Mouse (Mus musculus): ENCODE results near the gene Zfp518a.

Zfp518a gene

GRCm38 (mm10) chr19:40894519-40895392 lies at the start of gene Zfp518a:
Gene Zfp518a (plus strand): TSS chr19:40894705.
- in situ Hi-C loops (cut with MboI, MseI), result no loop called here

GRCm38 (mm10) chr19:40844731-40845130 lies 49.8 kb upstream of the Zfp518a start:
- in situ Hi-C loops (cut with MboI, MseI), result no loop called here

DNA sequence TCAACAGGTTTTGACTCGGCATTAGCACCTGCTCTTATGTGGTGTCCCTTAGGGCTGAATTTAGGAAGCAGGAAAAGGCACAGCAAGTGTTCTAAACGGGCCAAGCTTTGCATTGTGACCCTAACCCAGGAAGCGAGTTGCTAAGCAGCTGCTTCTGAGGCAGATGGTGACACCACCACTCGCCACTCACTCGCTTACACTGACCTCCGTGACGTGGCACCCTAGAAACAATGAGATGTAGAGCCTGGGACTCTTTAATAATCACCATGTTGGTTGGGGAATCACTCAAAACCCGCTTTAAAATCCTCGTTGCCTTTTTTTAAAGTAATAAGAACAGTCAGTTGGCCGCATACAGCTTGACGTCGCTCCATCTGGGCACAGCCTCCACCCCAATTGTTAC lies 45.1 kb upstream of the Zfp518a start:
- in situ Hi-C loops (cut with MboI, MseI), result no loop called here

GRCm38 (mm10) chr19:40859555-40859954 lies 35.0 kb upstream of the Zfp518a start:
- in situ Hi-C loops (cut with MboI, MseI), result no loop called here

GRCm38 (mm10) chr19:40868284-40868683 lies 26.2 kb upstream of the Zfp518a start:
- in situ Hi-C loops (cut with MboI, MseI), result no loop called here

- in situ Hi-C loops (cut with MboI, MseI), result no loop called here
These were observed 24.9 kb upstream of the Zfp518a start for GRCm38 (mm10) chr19:40869425-40870105.

- in situ Hi-C loops (cut with MboI, MseI), result no loop called here
These were observed 21.4 kb upstream of the Zfp518a start for GRCm38 (mm10) chr19:40872955-40873665.

DNA sequence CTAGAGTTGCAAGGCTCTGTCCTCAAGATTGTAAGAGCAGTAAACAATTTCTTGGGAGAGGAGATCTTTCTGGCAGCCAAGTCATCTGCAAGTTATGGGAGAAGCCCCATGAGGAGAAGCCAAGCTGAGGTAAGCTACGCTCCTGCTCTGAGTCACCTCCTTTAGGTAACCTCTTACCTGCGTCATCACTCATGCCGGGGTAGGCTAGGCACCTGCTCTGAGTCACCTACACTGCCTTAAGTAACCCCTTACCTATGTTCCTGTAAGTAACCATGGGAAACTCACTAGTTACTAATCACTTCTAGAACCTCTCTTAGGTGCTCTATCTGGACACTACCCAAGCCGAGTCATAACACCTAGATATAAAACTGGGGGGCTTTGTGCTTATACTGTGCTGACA lies 12.8 kb upstream of the Zfp518a start:
- in situ Hi-C loops (cut with MboI, MseI), result no loop called here

- in situ Hi-C loops (cut with MboI, MseI), result no loop called here
These were observed 5.6 kb upstream of the Zfp518a start for GRCm38 (mm10) chr19:40888887-40889286.

- in situ Hi-C loops (cut with MboI, MseI), result no loop called here
These were observed 416 bp upstream of the Zfp518a start for GRCm38 (mm10) chr19:40894071-40894506.

DNA sequence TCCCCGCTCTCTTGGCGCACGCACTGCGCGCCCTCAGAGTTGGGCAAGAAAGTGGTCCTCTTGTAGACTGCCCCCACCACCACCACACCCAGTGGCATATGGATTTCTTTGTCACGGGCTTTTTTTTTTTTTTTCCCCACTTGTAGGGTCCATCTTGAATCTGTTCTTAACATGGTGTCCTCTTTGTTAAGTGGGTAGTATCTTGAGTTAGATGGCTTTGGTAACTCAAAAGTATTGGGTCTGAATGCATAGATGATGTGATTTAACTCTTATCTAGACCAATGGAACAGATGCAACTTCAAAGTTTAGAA lies 843 bp downstream of the Zfp518a start:
- in situ Hi-C loops (cut with MboI, MseI), result no loop called here

DNA sequence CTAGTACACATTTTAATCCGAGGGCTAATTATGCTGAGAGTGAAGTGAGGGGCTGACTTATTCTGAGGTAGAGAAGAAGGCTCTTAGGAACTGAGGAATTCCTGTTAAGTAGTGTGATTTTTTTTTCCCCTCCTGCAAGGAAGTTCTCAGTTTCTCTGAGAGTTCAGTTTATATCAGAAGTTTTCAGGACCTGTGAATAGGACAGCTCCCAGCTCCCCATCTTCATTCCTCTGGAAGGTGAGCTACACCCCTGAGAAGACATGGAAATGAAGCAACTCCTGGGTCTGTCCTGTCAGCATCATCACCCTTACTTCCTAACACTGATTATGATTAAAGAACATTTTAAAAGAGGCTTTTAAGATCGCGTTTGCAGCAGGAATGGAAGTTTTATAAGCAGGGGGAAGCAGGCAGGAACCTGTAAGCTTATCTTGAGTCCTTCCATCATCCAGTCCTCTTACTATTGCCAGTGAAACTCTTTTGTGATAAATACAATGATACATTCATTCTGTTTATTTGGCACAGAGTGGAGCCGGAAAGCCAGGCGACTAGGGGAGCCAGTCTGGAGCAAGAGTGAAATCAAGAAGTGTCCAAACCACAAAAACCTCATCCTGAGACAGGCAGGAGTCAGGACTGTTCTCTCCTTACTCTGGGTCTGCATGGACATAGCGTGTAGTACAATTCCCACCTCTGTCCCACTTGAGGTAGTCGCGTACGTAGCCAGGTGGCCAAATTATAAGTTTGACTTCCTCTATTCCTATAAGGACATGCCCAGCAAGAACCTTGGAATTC lies 37.3 kb downstream of the Zfp518a start:
- in situ Hi-C loops (cut with MboI, MseI), result no loop called here

DNA sequence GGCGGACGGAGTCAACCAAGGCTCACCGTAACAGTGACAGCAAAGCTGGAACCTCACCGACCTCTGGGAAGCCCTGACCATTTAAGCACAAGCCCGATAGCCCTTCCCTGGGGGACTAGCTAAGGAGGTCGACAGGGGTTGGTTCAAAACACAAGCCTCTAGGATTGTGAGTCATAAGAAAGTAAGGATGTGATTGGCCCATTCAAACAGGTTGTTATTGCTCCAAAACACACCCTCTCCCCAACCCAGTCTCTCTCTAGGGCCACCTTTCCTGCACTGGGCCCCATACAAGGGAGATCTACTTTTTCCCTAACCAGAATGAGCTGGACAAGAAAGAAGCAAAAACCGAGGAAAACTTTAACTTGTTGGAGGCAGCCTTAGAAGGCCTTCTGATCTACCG lies 40.9 kb downstream of the Zfp518a start:
- in situ Hi-C loops (cut with MboI, MseI), result no loop called here

GRCm38 (mm10) chr19:40936038-40936437 lies 41.5 kb downstream of the Zfp518a start:
- in situ Hi-C loops (cut with MboI, MseI), result no loop called here

DNA sequence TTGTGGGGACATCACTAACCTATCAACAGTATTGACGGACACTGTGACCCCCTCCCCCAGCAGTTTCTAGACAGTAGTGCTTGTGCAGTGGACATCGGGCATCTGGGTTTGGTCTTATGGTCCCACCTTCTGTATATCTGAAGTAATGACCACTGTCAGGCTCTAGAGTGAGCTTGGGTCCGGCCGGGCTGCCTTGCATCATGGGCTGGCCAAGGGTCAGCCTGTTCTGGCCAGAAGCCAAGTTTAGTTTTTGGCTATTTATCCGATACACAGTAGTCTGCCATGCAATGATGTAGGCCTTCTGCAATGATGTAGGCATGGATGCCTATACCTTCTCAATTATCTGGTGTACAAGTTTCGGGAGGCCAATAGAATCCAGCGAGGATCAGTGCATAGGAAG lies 49.0 kb downstream of the Zfp518a start:
- in situ Hi-C loops (cut with MboI, MseI), result no loop called here

DNA sequence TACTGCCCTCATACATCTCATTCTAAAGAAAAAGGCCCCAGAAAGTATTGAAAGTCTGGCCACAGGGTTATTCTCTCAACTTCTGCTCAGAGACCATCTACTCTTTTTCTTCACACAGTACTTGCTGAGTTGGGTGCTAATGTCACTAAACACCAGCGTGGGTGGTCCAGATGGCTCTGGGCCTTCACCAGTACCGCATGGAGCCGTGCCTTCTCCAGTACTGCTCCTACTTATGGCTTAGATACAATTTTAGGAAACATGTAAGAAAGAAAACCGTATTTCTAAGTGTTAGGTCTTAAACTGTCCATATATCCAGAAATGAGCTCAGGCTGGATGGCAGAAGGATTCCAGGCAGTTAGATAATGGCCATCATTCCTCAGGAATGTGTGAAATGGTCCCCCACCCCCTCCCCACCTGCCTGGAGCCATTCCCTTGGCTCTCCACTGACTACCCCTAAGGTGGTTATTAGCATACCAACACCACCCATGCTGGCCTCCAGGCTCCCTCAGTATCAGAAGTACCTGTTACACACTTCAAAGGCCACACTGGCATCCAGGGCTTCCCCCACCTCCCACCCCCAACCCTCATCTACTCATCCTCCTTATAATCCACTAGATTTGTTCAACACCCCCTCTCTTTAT lies 52.6 kb downstream of the Zfp518a start:
- in situ Hi-C loops (cut with MboI, MseI), result no loop called here

- in situ Hi-C loops (cut with MboI, MseI), result no loop called here
These were observed 64.5 kb downstream of the Zfp518a start for GRCm38 (mm10) chr19:40958981-40959380.

DNA sequence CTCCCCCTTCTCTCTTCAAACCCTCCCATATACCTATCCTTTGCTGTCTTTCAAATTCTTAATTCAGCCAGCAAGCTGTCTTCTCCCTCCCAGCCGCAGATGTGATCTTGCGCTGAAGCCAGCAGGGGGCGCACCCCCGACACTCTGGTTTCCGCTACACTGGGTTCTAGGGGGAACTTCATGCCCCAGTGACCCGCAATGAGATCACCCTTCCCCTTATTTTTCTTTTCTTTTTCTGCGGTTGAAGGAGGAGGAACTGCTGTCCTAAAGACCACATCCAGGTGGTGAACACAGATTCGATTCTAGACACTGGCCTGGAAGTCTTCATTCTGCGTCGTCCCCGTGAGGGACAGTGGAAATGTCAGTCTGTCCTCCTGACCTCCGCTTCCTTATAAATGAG lies 68.5 kb downstream of the Zfp518a start:
- in situ Hi-C loops (cut with MboI, MseI), result no loop called here

DNA sequence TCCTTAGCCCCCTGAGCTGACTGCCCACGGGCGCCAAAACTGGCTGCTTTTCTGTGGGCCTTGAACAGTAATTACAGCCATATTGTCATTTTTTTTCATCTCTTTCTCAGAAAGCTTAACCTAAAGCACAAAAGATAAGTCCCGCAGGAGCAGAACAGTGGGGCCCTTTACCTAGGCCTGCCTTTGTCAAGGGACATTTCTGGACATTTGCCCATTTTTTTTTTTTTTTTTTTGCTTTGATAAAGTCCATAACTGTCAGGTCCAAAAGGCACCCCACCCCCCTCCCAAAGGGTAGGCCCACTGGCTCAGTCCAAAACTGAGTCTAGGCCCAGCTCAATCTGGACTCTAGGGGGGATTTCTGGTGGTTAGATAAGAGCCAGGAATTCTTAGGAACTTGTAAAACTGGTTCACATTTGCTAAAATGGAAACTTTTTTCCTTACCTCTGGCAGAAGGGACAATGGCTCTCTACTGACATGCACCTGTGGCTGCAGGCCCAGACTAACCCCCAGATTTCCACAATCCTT lies 69.9 kb downstream of the Zfp518a start:
- in situ Hi-C loops (cut with MboI, MseI), result no loop called here

DNA sequence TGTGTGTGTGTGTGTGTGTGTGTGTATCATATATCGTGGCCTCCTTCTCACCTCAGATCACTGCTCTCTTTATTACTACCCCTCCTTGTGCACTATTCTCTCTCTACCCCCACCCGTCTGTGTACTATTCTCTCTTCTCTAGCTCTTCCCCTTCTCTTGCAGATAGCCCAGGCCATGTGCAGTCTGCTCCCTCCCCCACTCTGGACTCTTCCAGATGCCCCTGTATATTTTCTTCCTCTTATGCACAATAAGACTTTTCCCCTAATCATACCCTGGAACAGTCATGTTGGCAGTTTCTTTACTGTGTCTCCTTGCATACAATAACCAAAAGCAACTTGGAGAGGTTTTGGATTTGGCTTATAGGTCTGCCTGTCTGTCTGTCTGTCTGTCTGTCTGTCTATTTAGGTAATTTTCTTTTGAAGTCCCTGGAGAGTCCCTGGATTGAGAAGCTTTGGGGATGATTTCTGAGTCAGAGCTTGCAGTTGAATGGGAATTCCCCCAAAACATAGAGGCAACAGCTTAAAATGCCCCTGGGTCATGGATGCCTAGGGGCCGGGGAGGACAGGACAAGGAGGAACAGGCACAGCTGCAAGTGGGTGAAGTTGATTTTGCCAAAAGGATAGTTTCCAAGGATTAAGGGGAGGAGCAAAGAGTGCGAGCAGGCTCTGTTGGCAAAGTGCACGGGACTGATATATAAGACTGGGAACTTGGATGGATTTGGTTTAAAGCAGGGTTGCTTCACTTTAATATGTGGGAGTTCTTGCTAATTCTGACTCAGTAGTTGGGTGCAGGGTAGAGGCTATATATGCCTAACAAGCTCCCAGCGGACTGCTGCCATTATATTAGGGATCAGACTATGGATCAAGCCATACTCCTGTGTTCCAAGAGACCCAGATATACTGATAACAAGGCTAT lies 70.7 kb downstream of the Zfp518a start:
- in situ Hi-C loops (cut with MboI, MseI), result no loop called here
